Mouse (Mus musculus): ENCODE data around the gene Atp5f1. TPM values are rescaled to one million over a fixed set of nuclear protein-coding genes. Genes with fewer than 3 reads are reported as not detected.
"Not testable (repeated sequence)": the region's sequence is repeated elsewhere in the genome, so short reads cannot be mapped to it uniquely, and the experiment has no call there.

Gene Atp5f1
- polyA plus RNA-seq, 1 experiment from 2014 or later: 587 TPM

GRCm38 (mm10) chr3:105932240-105933071 is 27.4 kb downstream of the Atp5f1 start, which contains the start of gene I830077J02Rik:
TSS of gene I830077J02Rik (minus strand) at chr3:105932664.
- H3K4me3 ChIP-seq (ENCODE audit: low read length): no peak within 1 kb of the TSS
- H3K4me2 ChIP-seq (replicated peaks; ENCODE audit: low read depth, low read length): no peak within 1 kb of the TSS
- no peak within 1 kb of the TSS for H3K9ac ChIP-seq (replicated peaks; ENCODE audit: low read length)
- no peak within 1 kb of the TSS for H3K27ac ChIP-seq (ENCODE audit: low read length)
- peaks cover under 1% of the 10 kb centered on the region for H3K36me3 ChIP-seq (ENCODE audit: insufficient read depth, low read length)
- WGBS: 66% methylated on average over 8 of the region's 8 CpGs
- no peaks in the 10 kb centered on the region for H3K9me3 ChIP-seq (ENCODE audit: low read length)
- H3K27me3 ChIP-seq (ENCODE audit: insufficient read depth, low read length): no peaks in the 10 kb centered on the region
- ATAC-seq (ENCODE audit: low FRiP score, low TSS enrichment): no peak
- no peaks in the 10 kb centered on the region for H3K4me1 ChIP-seq (ENCODE audit: insufficient read depth, low read length)

- H3K36me3 ChIP-seq (ENCODE audit: insufficient read depth, low read length): no peaks in the 10 kb centered on the region; the same call in 1 of the 2 replicates
- no peak overlapping the region for H3K9ac ChIP-seq (replicated peaks; ENCODE audit: low read length)
- no peak overlapping the region for H3K27ac ChIP-seq (ENCODE audit: low read length)
- no peaks in the 10 kb centered on the region for H3K9me3 ChIP-seq (ENCODE audit: low read length)
- H3K4me1 ChIP-seq (ENCODE audit: insufficient read depth, low read length): no peaks in the 10 kb centered on the region
- H3K27me3 ChIP-seq (ENCODE audit: insufficient read depth, low read length): no peaks in the 10 kb centered on the region
- no peak overlapping the region for H3K4me3 ChIP-seq (ENCODE audit: low read length)
- no peak overlapping the region for H3K4me2 ChIP-seq (replicated peaks; ENCODE audit: low read depth, low read length)
- WGBS: 87% methylated on average over 2 of the region's 2 CpGs
- no peak for ATAC-seq (ENCODE audit: low FRiP score, low TSS enrichment)
These were observed 28.8 kb downstream of the Atp5f1 start for GRCm38 (mm10) chr3:105931095-105931494.

GRCm38 (mm10) chr3:105929821-105930220 is 30.1 kb downstream of the Atp5f1 start:
- no peaks in the 10 kb centered on the region for H3K4me1 ChIP-seq (ENCODE audit: insufficient read depth, low read length)
- H3K27me3 ChIP-seq (ENCODE audit: insufficient read depth, low read length): no peaks in the 10 kb centered on the region
- H3K27ac ChIP-seq (ENCODE audit: low read length): no peak overlapping the region
- no peak overlapping the region for H3K4me3 ChIP-seq (ENCODE audit: low read length)
- no peaks in the 10 kb centered on the region for H3K9me3 ChIP-seq (ENCODE audit: low read length)
- H3K36me3 ChIP-seq (ENCODE audit: insufficient read depth, low read length): no peaks in the 10 kb centered on the region; the same call in 1 of the 2 replicates
- 81% methylated on average over 7 of the region's 7 CpGs for WGBS
- no peak overlapping the region for H3K9ac ChIP-seq (replicated peaks; ENCODE audit: low read length)
- no peak for ATAC-seq (ENCODE audit: low FRiP score, low TSS enrichment)
- H3K4me2 ChIP-seq (replicated peaks; ENCODE audit: low read depth, low read length): no peak overlapping the region

- no peaks in the 10 kb centered on the region for H3K36me3 ChIP-seq (ENCODE audit: insufficient read depth, low read length)
- H3K9me3 ChIP-seq (ENCODE audit: low read length): no peaks in the 10 kb centered on the region
- ATAC-seq (ENCODE audit: low FRiP score, low TSS enrichment): no peak
- 85% methylated on average over 6 of the region's 6 CpGs for WGBS
- H3K4me2 ChIP-seq (replicated peaks; ENCODE audit: low read depth, low read length): no peak overlapping the region
- no peaks in the 10 kb centered on the region for H3K27me3 ChIP-seq (ENCODE audit: insufficient read depth, low read length)
- no peak overlapping the region for H3K9ac ChIP-seq (replicated peaks; ENCODE audit: low read length)
- no peak overlapping the region for H3K4me3 ChIP-seq (ENCODE audit: low read length)
- H3K4me1 ChIP-seq (ENCODE audit: insufficient read depth, low read length): no peaks in the 10 kb centered on the region
- H3K27ac ChIP-seq (ENCODE audit: low read length): no peak overlapping the region
These were observed 31.1 kb downstream of the Atp5f1 start for GRCm38 (mm10) chr3:105928781-105929180.

- Histone ChIP-seq H3K36me3 (ENCODE audit: insufficient read depth, low read length) (no peaks in the 10 kb centered on the region), H3K4me1 (ENCODE audit: insufficient read depth, low read length) (no peaks in the 10 kb centered on the region)
- WGBS: 92% methylated on average over 3 of the region's 3 CpGs
These were observed 31.7 kb downstream of the Atp5f1 start for GRCm38 (mm10) chr3:105928195-105928569.

GRCm38 (mm10) chr3:105927561-105928194 is 32.2 kb downstream of the Atp5f1 start:
- H3K4me2 ChIP-seq (replicated peaks; ENCODE audit: low read depth, low read length): no peak overlapping the region
- no peak overlapping the region for H3K4me3 ChIP-seq (ENCODE audit: low read length)
- H3K36me3 ChIP-seq (ENCODE audit: insufficient read depth, low read length): no peaks in the 10 kb centered on the region
- no peaks in the 10 kb centered on the region for H3K4me1 ChIP-seq (ENCODE audit: insufficient read depth, low read length)
- H3K9ac ChIP-seq (replicated peaks; ENCODE audit: low read length): no peak overlapping the region
- 33% methylated on average over 7 of the region's 7 CpGs for WGBS
- no peaks in the 10 kb centered on the region for H3K9me3 ChIP-seq (ENCODE audit: low read length)
- peak; percentile 69; the same call in 1 of the 2 replicates for ATAC-seq (ENCODE audit: low FRiP score, low TSS enrichment)
- H3K27me3 ChIP-seq (ENCODE audit: insufficient read depth, low read length): no peaks in the 10 kb centered on the region
- H3K27ac ChIP-seq (ENCODE audit: low read length): no peak overlapping the region

More at GRCm38 (mm10) chr3:105928195-105928569, 31.7 kb downstream of the Atp5f1 start:
- Histone ChIP-seq H3K4me3 (ENCODE audit: low read length) (no peak overlapping the region), H3K9me3 (ENCODE audit: low read length) (no peaks in the 10 kb centered on the region), H3K4me2 (replicated peaks; ENCODE audit: low read depth, low read length) (no peak overlapping the region), H3K27ac (ENCODE audit: low read length) (no peak overlapping the region), H3K27me3 (ENCODE audit: insufficient read depth, low read length) (no peaks in the 10 kb centered on the region), H3K9ac (replicated peaks; ENCODE audit: low read length) (no peak overlapping the region)
- no peak; the same call in 1 of the 2 replicates for ATAC-seq (ENCODE audit: low FRiP score, low TSS enrichment)

- H3K27me3 ChIP-seq (ENCODE audit: insufficient read depth, low read length): no peaks in the 10 kb centered on the region
- no peaks in the 10 kb centered on the region for H3K4me1 ChIP-seq (ENCODE audit: insufficient read depth, low read length)
- no peaks in the 10 kb centered on the region for H3K9me3 ChIP-seq (ENCODE audit: low read length)
- no peak overlapping the region for H3K4me2 ChIP-seq (replicated peaks; ENCODE audit: low read depth, low read length)
- ATAC-seq (ENCODE audit: low FRiP score, low TSS enrichment): no peak
- no peak overlapping the region for H3K9ac ChIP-seq (replicated peaks; ENCODE audit: low read length)
- H3K4me3 ChIP-seq (ENCODE audit: low read length): no peak overlapping the region
- WGBS: 81% methylated on average over 9 of the region's 9 CpGs
- H3K36me3 ChIP-seq (ENCODE audit: insufficient read depth, low read length): no peaks in the 10 kb centered on the region
- no peak overlapping the region for H3K27ac ChIP-seq (ENCODE audit: low read length)
These were observed 35.3 kb downstream of the Atp5f1 start for GRCm38 (mm10) chr3:105924616-105925015.

GRCm38 (mm10) chr3:105921959-105922358 is 37.9 kb downstream of the Atp5f1 start:
- H3K36me3 ChIP-seq (ENCODE audit: insufficient read depth, low read length): no peaks in the 10 kb centered on the region
- no peak for ATAC-seq (ENCODE audit: low FRiP score, low TSS enrichment)

GRCm38 (mm10) chr3:105920743-105921142 is 39.2 kb downstream of the Atp5f1 start:
- H3K4me2 ChIP-seq (replicated peaks; ENCODE audit: low read depth, low read length); H3K9ac ChIP-seq (replicated peaks; ENCODE audit: low read length); ATAC-seq (ENCODE audit: low FRiP score, low TSS enrichment); H3K9me3 ChIP-seq (ENCODE audit: low read length); H3K27me3 ChIP-seq (ENCODE audit: insufficient read depth, low read length); H3K36me3 ChIP-seq (ENCODE audit: insufficient read depth, low read length); H3K27ac ChIP-seq (ENCODE audit: low read length); H3K4me3 ChIP-seq (ENCODE audit: low read length); H3K4me1 ChIP-seq (ENCODE audit: insufficient read depth, low read length): not testable (repeated sequence)

More at GRCm38 (mm10) chr3:105921959-105922358, 37.9 kb downstream of the Atp5f1 start:
- Histone ChIP-seq H3K27ac (ENCODE audit: low read length) (no peak overlapping the region), H3K4me3 (ENCODE audit: low read length) (no peak overlapping the region), H3K4me1 (ENCODE audit: insufficient read depth, low read length) (no peaks in the 10 kb centered on the region), H3K4me2 (replicated peaks; ENCODE audit: low read depth, low read length) (no peak overlapping the region), H3K9me3 (ENCODE audit: low read length) (no peaks in the 10 kb centered on the region), H3K9ac (replicated peaks; ENCODE audit: low read length) (no peak overlapping the region), H3K27me3 (ENCODE audit: insufficient read depth, low read length) (no peaks in the 10 kb centered on the region)
- WGBS: 73% methylated on average over 2 of the region's 2 CpGs

- no peak for ATAC-seq (ENCODE audit: low FRiP score, low TSS enrichment)
These were observed 41.5 kb downstream of the Atp5f1 start for GRCm38 (mm10) chr3:105918355-105918745.

More at GRCm38 (mm10) chr3:105918355-105918745, 41.5 kb downstream of the Atp5f1 start:
- H3K4me2 ChIP-seq (replicated peaks; ENCODE audit: low read depth, low read length): no peak overlapping the region
- no peaks in the 10 kb centered on the region for H3K36me3 ChIP-seq (ENCODE audit: insufficient read depth, low read length)
- H3K9ac ChIP-seq (replicated peaks; ENCODE audit: low read length): no peak overlapping the region
- H3K4me3 ChIP-seq (ENCODE audit: low read length): no peak overlapping the region
- H3K27ac ChIP-seq (ENCODE audit: low read length): no peak overlapping the region
- H3K4me1 ChIP-seq (ENCODE audit: insufficient read depth, low read length): peaks cover 3% of the 10 kb centered on the region; the same call in 1 of the 2 replicates
- WGBS: 76% methylated on average over 3 of the region's 3 CpGs
- no peaks in the 10 kb centered on the region for H3K9me3 ChIP-seq (ENCODE audit: low read length)
- H3K27me3 ChIP-seq (ENCODE audit: insufficient read depth, low read length): no peaks in the 10 kb centered on the region
